In genomic region chr1:135698451-135698921, GRCm38 (mm10) we compare ENCODE assay signal across 8 mouse cellular contexts. TPM values are rescaled to one million over a fixed set of nuclear protein-coding genes. Genes with fewer than 3 reads are reported as not detected.
DNase-seq lines count a peak whose midpoint lies in the region; ATAC-seq lines count a peak whose summit lies in the region.

No protein-coding gene starts in this region.

- peaks cover 27% of the 10 kb centered on the region for H3K4me1 ChIP-seq in kidney, embryonic 16.5 days (ENCODE audit: insufficient read depth, low read length)
- H3K4me1 ChIP-seq in embryonic facial prominence, embryonic 14.5 days (ENCODE audit: control insufficient read depth, insufficient read depth, low read length), result peaks cover 21% of the 10 kb centered on the region
- H3K4me1 ChIP-seq in intestine, embryonic 16.5 days (ENCODE audit: control insufficient read depth, insufficient read depth, low read length), result peaks cover 16% of the 10 kb centered on the region
- H3K4me1 ChIP-seq in neural tube, embryonic 15.5 days, result peaks cover 21% of the 10 kb centered on the region

- H3K36me3 ChIP-seq in kidney, embryonic 16.5 days (ENCODE audit: insufficient read depth, low read length), result no peaks in the 10 kb centered on the region
- no peaks in the 10 kb centered on the region for H3K36me3 ChIP-seq in embryonic facial prominence, embryonic 14.5 days (ENCODE audit: control insufficient read depth, insufficient read depth, low read length)
- no peaks in the 10 kb centered on the region for H3K36me3 ChIP-seq in intestine, embryonic 16.5 days (ENCODE audit: control insufficient read depth, insufficient read depth, low read length)
- no peaks in the 10 kb centered on the region for H3K36me3 ChIP-seq in neural tube, embryonic 15.5 days

- peak overlapping the region; percentile 71 for H3K4me2 ChIP-seq in kidney, embryonic 16.5 days (replicated peaks; ENCODE audit: low read depth, low read length)
- peak overlapping the region; percentile 68 for H3K4me2 ChIP-seq in embryonic facial prominence, embryonic 14.5 days (ENCODE audit: low read depth, low read length)
- H3K4me2 ChIP-seq in intestine, embryonic 16.5 days (ENCODE audit: low read depth, low read length), result peak overlapping the region; percentile 64
- H3K4me2 ChIP-seq in neural tube, embryonic 15.5 days, result peak overlapping the region; percentile 73

- no peaks in the 10 kb centered on the region; the same call in 1 of the 2 replicates for H3K27me3 ChIP-seq in kidney, embryonic 16.5 days (ENCODE audit: insufficient read depth, low read length)
- H3K27me3 ChIP-seq in embryonic facial prominence, embryonic 14.5 days (replicated peaks; ENCODE audit: control insufficient read depth, insufficient read depth, low read length), result no peaks in the 10 kb centered on the region; the same call in 1 of the 2 replicates
- H3K27me3 ChIP-seq in intestine, embryonic 16.5 days (replicated peaks; ENCODE audit: control insufficient read depth, insufficient read depth, low read length), result no peaks in the 10 kb centered on the region
- peaks cover 17% of the 10 kb centered on the region; the same call in 1 of the 2 replicates for H3K27me3 ChIP-seq in neural tube, embryonic 15.5 days (replicated peaks)

- H3K9ac ChIP-seq in kidney, embryonic 16.5 days (replicated peaks; ENCODE audit: low read length), result peak overlapping the region; percentile 51
- H3K9ac ChIP-seq in embryonic facial prominence, embryonic 14.5 days (ENCODE audit: low read depth, low read length), result peak overlapping the region; percentile 50
- peak overlapping the region; percentile 21; the same call in 1 of the 2 replicates for H3K9ac ChIP-seq in intestine, embryonic 16.5 days (ENCODE audit: low read depth, low read length)
- 0 out of 2 replicates have a peak overlapping the region, but pooled peaks have one; percentile 30 for H3K9ac ChIP-seq in neural tube, embryonic 15.5 days (replicated peaks)

- peak overlapping the region; percentile 41; the same call in 1 of the 2 replicates for H3K4me3 ChIP-seq in kidney, embryonic 16.5 days (ENCODE audit: low read length)
- H3K4me3 ChIP-seq in embryonic facial prominence, embryonic 14.5 days (ENCODE audit: low read depth, low read length), result peak overlapping the region; percentile 35
- H3K4me3 ChIP-seq in intestine, embryonic 16.5 days (ENCODE audit: low read length), result peak overlapping the region; percentile 39; the same call in 1 of the 2 replicates
- peak overlapping the region; percentile 42 for H3K4me3 ChIP-seq in neural tube, embryonic 15.5 days (replicated peaks)

- DNase-seq in kidney, postnatal 25 days, result no peak
- DNase-seq in embryonic facial prominence, embryonic 14.5 days (ENCODE audit: low spot score), result peak; percentile 91
- no peak for DNase-seq in adrenal gland, postnatal 25 days
- no peak for DNase-seq in liver

- H3K27ac ChIP-seq in kidney, embryonic 16.5 days (ENCODE audit: low read length), result peak overlapping the region; percentile 24; the same call in 1 of the 2 replicates
- peak overlapping the region; percentile 71 for H3K27ac ChIP-seq in embryonic facial prominence, embryonic 14.5 days (replicated peaks; ENCODE audit: low read depth, low read length)
- no peak overlapping the region for H3K27ac ChIP-seq in intestine, embryonic 16.5 days (ENCODE audit: low read length)
- H3K27ac ChIP-seq in neural tube, embryonic 15.5 days (replicated peaks), result peak overlapping the region; percentile 46; the same call in 1 of the 2 replicates

- H3K9me3 ChIP-seq in kidney, embryonic 16.5 days (ENCODE audit: low read length), result 0 out of 2 replicates have a peak, but pooled peaks cover 3% of the 10 kb centered on the region
- no peaks in the 10 kb centered on the region for H3K9me3 ChIP-seq in embryonic facial prominence, embryonic 14.5 days (ENCODE audit: control insufficient read depth, low read length)
- no peaks in the 10 kb centered on the region for H3K9me3 ChIP-seq in intestine, embryonic 16.5 days (ENCODE audit: control insufficient read depth, low read length)
- H3K9me3 ChIP-seq in neural tube, embryonic 15.5 days (replicated peaks), result no peaks in the 10 kb centered on the region

- ATAC-seq in kidney, embryonic 16.5 days (ENCODE audit: low FRiP score, low TSS enrichment), result no peak
- ATAC-seq in embryonic facial prominence, embryonic 14.5 days (ENCODE audit: low read depth), result peak; percentile 79
- ATAC-seq in intestine, embryonic 16.5 days, result no peak
- peak; percentile 11; the same call in 1 of the 2 replicates for ATAC-seq in neural tube, embryonic 15.5 days (ENCODE audit: low FRiP score)
- ATAC-seq in erythroblast, adult 5-6 weeks (replicated peaks; ENCODE audit: low FRiP score, poor library complexity, severe bottlenecking), result no peak

- WGBS in kidney, embryonic 16.5 days, result 12% methylated on average over 11 of the region's 11 CpGs
- 3% methylated on average over 11 of the region's 11 CpGs for whole genome bisulfite sequencing in embryonic facial prominence, embryonic 14.5 days
- WGBS in intestine, embryonic 16.5 days, result 20% methylated on average over 11 of the region's 11 CpGs
- WGBS in neural tube, embryonic 15.5 days, result 8% methylated on average over 11 of the region's 11 CpGs

RNA-seq across cellular contexts. Expression of gene Csrp1, which starts 21.4 kb away (rescaled TPM):
- polyA plus RNA-seq in kidney, embryonic 16.5 days (2015; fragmentation: Nextera tagmentation; extraction: Ambion mirVana), result 141 and 157 TPM in 2 replicates
- 112 and 119 TPM in 2 replicates for polyA plus RNA-seq in embryonic facial prominence, embryonic 14.5 days (2014; fragmentation: Nextera tagmentation; extraction: Ambion mirVana)
- polyA plus RNA-seq in intestine, embryonic 16.5 days (2015; fragmentation: Nextera tagmentation; extraction: Ambion mirVana), result 215 TPM in 2 replicates
- polyA plus RNA-seq in neural tube, embryonic 15.5 days (2015; fragmentation: Nextera tagmentation; extraction: Ambion mirVana), result 18.8 and 48.9 TPM in 2 replicates
- 23.4 and 27.6 TPM in 2 replicates for total RNA-seq in erythroblast, adult 5-6 weeks (2015; ENCODE audit: low replicate concordance)
- total RNA-seq in erythroblast, adult 5-6 weeks (2017; ENCODE audit: low replicate concordance), result 21.5 and 23.1 TPM in 2 replicates
- 43.2 and 52.1 TPM in 2 replicates for total RNA-seq in adrenal gland, postnatal 25 days (2021)

Comparison
In these comparisons a context has a peak if more than half of its experiments do, and no peak if none do; other contexts are left out.
1. ATAC-seq: peak in embryonic facial prominence, embryonic 14.5 days (single experiment) and neural tube, embryonic 15.5 days (single experiment); none in kidney, embryonic 16.5 days (single experiment), intestine, embryonic 16.5 days (single experiment) and erythroblast, adult 5-6 weeks (single experiment).
2. Peak in every context shown above with its lines, with median percentiles within 50 percentile points of each other: H3K4me2 ChIP-seq, H3K4me3 ChIP-seq and H3K9ac ChIP-seq.